In the genomic region with DNA sequence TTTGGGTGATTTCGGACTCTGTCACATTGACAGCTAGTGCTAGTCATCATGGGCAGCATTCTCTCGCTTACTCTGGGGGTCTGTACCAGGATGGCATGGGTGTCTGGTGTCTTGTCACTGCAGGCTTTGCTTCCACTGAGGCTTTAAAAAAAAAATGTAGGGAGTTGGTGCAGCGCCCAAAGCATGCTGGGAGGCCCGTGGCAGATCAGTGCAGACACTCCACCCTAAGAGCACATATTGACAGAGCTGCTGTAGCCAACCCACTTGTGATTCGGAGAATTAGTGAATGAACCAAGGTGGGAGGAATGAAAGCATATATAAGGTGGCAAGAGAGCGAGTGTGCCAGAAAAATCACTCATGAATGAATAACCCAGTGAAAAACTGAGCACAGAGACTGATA, we compare ENCODE assay signal across 22 mouse cellular contexts.
"Had no signal": no experiment of that assay in that cellular context is flagged by ENCODE, and none has a peak within 500 bp of the region (broad histone marks: within the 10 kb centered on the region; RNA-seq: fewer than 3 reads in every experiment).

No protein-coding gene starts in this region.

- H3K36me3 ChIP-seq: limb, embryonic 10.5 days; limb, embryonic 12.5 days; limb, embryonic 13.5 days; limb, embryonic 15.5 days; liver, embryonic 12.5 days; liver, embryonic 13.5 days; liver, embryonic 15.5 days; lung, embryonic 15.5 days; midbrain, embryonic 10.5 days; midbrain, embryonic 12.5 days; midbrain, embryonic 13.5 days; midbrain, embryonic 15.5 days had no signal

- H3K9me3 ChIP-seq: limb, embryonic 10.5 days; limb, embryonic 15.5 days; liver, embryonic 12.5 days; liver, embryonic 13.5 days; liver, embryonic 15.5 days; lung, embryonic 15.5 days; midbrain, embryonic 10.5 days; midbrain, embryonic 12.5 days; midbrain, embryonic 13.5 days; midbrain, embryonic 15.5 days had no signal

- H3K4me1 ChIP-seq: liver, embryonic 12.5 days; liver, embryonic 13.5 days; liver, embryonic 15.5 days; lung, embryonic 15.5 days; megakaryocyte, embryonic 14.5 days had no signal

- H3K27ac ChIP-seq: limb, embryonic 10.5 days; limb, embryonic 12.5 days; limb, embryonic 13.5 days; limb, embryonic 15.5 days; liver, embryonic 12.5 days; liver, embryonic 13.5 days; liver, embryonic 14.5 days; liver, embryonic 15.5 days; lung, embryonic 15.5 days; macrophage; midbrain, embryonic 10.5 days; midbrain, embryonic 12.5 days; midbrain, embryonic 13.5 days; midbrain, embryonic 15.5 days had no signal

- H3K4me2 ChIP-seq: limb, embryonic 12.5 days; limb, embryonic 13.5 days; limb, embryonic 15.5 days; liver, embryonic 11.5 days; liver, embryonic 12.5 days; liver, embryonic 13.5 days; liver, embryonic 15.5 days; lung, embryonic 14.5 days; lung, embryonic 15.5 days; midbrain, embryonic 11.5 days; midbrain, embryonic 12.5 days; midbrain, embryonic 13.5 days; midbrain, embryonic 15.5 days had no signal

- H3K27me3 ChIP-seq: liver, embryonic 12.5 days; liver, embryonic 13.5 days; liver, embryonic 15.5 days; lung, embryonic 15.5 days; megakaryocyte, embryonic 14.5 days; midbrain, embryonic 12.5 days; midbrain, embryonic 15.5 days had no signal

- H3K9ac ChIP-seq: limb, embryonic 12.5 days; limb, embryonic 13.5 days; limb, embryonic 15.5 days; liver, embryonic 12.5 days; liver, embryonic 13.5 days; liver, embryonic 14.5 days; liver, embryonic 15.5 days; liver, postnatal 0 days; lung, embryonic 14.5 days; lung, embryonic 15.5 days; midbrain, embryonic 12.5 days; midbrain, embryonic 13.5 days; midbrain, embryonic 15.5 days had no signal

- DNase-seq: liver, embryonic 13.5 days had no signal

- ATAC-seq: liver, embryonic 12.5 days; liver, postnatal 0 days; lung, postnatal 0 days; midbrain, embryonic 13.5 days; midbrain, embryonic 15.5 days; midbrain, embryonic 16.5 days had no signal

- H3K4me3 ChIP-seq: limb, embryonic 10.5 days; limb, embryonic 12.5 days; limb, embryonic 13.5 days; limb, embryonic 15.5 days; liver, embryonic 12.5 days; liver, embryonic 13.5 days; liver, embryonic 15.5 days; lung, embryonic 15.5 days; megakaryocyte, embryonic 14.5 days; midbrain, embryonic 10.5 days; midbrain, embryonic 12.5 days; midbrain, embryonic 13.5 days; midbrain, embryonic 15.5 days; myocyte had no signal
